Mouse (Mus musculus): ENCODE measurements around the gene Cbln3.

GRCm38 (mm10) chr14:55877469-55878315, 6.5 kb downstream of the Cbln3 start:
- no peak for TF ChIP-seq TAL1 (IDR thresholded peaks at IDR 0.05; ENCODE audit: low read length)
- TF ChIP-seq GATA1 (IDR thresholded peaks at IDR 0.05; ENCODE audit: low read length): no peak
